Mouse (Mus musculus) splenic B cell, adult 2 months (primary cell): ENCODE measurements around the gene Pdpr.
"Not testable (repeated sequence)": the region's sequence is repeated elsewhere in the genome, so short reads cannot be mapped to it uniquely, and the experiment has no call there.

ENCODE experiments used
- DNase-seq: peaks from one replicate; pipeline ENCODE4 v3.0.0-alpha.2; 2011; ENCODE audit warnings: low read depth, low spot score
- H3K27me3 ChIP-seq: 2 replicates; pipeline ENCODE4 v1.6.1; 2012; ENCODE audit warnings: mild to moderate bottlenecking, low read length, moderate library complexity, mixed read lengths; ENCODE audit not compliant: control insufficient read depth, poor library complexity, insufficient read depth, severe bottlenecking
- H3K36me3 ChIP-seq: 2 replicates; pipeline ENCODE4 v1.6.1; 2012; ENCODE audit warnings: mild to moderate bottlenecking, low read length, moderate library complexity, mixed read lengths; ENCODE audit not compliant: control insufficient read depth, poor library complexity, insufficient read depth, severe bottlenecking

Gene Pdpr

DNA sequence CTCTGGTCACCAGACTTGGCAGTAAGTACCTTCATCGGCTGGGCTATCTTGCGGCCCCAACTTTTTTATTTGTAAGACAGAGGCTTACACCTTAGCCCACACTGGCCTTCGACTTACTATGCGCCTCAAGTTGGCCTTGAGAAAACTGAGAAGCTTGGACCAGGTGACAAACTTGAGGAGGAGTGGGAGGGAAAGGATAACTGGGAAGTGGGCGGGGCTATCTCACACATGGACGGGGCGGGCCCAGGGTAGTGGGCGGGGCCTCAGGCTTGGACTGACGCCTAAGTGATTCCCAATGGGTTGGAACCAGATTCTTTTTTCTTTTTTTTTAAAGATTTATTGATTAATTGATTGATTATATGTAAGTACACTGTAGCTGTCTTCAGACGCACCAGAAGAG is 27.0 kb upstream of the Pdpr start:
- Histone ChIP-seq H3K27me3 (no peaks in the 10 kb centered on the region), H3K36me3 (no peaks in the 10 kb centered on the region; the same call in 1 of the 2 replicates)
- DNase-seq: no peak

DNA sequence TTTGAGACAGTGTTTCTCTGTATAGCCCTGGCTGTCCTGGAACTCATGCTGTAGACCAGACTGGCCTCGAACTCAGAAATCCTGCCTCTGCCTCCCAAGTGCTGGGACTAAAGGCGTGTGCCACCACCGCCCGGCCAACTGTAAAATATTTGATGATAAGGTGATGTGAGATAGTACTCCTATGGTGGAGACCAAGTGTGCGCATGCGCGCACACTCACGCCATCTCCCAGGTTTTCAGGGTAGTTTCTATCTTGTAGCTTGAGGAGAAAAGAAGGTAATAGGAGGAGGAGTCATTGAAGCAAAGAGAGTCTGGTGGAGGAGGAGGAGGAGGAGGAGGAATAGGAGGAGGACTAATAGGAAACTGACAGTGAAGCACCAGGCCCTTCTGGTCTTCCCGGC is 25.8 kb upstream of the Pdpr start:
- not testable (repeated sequence) for H3K27me3 ChIP-seq, H3K36me3 ChIP-seq, DNase-seq

DNA sequence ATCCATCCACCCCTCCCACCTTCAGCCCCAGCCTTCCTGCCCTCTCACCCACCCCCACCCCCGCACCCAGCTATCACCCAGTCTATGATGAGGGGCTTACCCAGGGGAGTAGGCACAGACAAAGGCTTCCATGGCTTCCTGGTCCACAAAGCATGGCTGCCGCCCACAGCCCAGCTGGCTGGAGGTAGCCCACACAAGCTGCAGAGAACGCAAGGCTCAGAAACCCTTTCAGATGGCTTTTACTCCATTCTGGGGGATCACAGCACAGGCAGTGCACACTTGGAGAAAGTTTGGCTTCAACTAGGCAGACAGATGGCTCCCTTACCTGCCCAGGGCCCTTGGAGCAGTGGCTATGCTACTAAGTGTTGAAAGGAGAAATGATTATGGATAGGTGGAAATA is 18.5 kb upstream of the Pdpr start:
- Histone ChIP-seq H3K36me3 (no peaks in the 10 kb centered on the region), H3K27me3 (no peaks in the 10 kb centered on the region)
- DNase-seq: no peak

DNA sequence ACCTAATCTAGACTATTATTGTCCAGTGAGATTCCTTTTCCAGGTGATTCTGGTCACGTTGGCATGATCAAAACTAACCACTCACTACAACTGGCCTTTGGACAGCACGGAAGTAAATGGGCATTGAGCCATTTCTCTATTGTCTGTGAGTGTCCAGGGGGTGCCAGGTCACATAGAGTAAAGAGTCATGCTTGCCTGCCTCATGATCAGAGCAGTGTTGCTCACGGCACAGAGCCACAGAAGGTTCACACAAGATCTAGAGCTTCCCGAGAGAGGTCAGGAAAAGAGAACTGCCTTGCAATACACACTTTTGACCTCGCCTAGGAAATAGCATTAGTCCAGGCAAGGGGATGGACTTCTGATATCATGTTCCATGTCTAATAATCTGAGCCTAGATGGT is 15.0 kb upstream of the Pdpr start:
- no peak for DNase-seq
- no peaks in the 10 kb centered on the region for H3K27me3 ChIP-seq
- H3K36me3 ChIP-seq: no peaks in the 10 kb centered on the region

DNA sequence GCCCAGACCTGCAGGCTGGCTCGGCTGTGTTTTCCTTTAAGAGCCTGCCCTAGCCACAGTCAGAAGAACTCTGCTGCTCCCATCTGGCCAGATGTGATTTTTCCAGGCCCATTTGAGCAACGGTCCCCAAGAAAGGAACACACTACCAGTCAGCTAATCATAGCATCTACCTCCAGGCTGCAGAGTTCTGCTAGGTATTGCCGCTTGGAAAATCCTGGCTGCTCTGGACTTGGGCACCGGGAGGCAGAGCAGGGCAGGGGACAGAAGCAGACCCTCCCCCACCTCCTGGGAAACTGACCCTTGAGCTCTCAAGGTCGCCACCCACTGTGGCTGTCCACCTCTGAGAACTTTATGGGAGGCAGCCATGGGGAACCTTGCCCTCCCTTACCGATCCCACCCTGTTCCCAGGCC is 14.6 kb upstream of the Pdpr start:
- DNase-seq: no peak
- H3K27me3 ChIP-seq: no peaks in the 10 kb centered on the region
- H3K36me3 ChIP-seq: no peaks in the 10 kb centered on the region

DNA sequence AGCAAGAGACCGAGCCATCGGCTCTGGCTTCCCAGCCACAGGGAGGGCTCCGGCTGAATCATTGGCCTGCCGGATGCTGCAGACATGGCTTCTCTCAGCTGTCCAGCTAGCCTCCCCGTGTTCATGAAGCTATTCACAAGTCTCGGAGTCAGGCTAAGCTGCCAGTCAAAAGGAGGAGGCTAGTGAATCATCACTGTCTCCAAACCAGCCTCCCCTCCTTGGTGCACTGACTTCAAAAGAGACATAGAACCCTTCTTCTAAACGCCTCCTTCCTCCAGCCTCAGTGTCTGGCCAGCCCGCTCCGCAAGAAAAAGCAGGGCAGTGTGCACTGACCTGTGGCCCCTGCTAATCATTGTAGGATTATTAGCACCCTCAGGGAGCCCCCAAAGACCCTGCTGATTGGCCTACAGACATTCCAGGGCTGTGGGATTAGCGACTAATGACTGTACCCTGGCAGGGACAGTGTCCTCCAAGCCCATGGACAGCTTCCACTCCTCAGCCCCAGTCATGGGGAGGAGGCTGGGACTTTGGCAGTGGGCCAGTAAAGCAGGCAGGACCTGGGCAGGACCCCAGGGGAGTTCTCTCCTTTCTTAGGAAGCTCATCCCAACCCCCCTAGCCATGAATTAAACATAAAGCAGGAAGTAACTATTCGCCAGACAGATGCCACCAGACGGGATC is 12.7 kb upstream of the Pdpr start:
- Histone ChIP-seq H3K36me3 (no peaks in the 10 kb centered on the region), H3K27me3 (no peaks in the 10 kb centered on the region)
- DNase-seq: no peak

DNA sequence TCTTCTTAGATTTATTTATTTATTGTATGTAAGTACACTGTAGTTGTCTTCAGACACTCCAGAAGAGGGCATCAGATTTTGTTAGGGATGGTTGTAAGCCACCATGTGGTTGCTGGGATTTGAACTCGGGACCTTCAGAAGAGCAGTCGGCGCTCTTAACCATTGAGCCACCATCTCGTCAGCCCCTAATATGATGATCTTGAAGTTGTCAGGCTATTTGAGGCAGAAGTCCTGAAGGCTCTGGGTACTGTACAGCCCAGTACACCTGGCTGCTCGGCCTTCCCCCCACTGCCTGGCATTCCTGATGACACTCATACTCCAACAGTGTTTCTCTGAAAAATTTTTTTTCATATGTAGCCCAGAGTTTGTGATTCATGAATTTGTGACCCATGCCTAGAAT is 10.5 kb upstream of the Pdpr start:
- H3K27me3 ChIP-seq, H3K36me3 ChIP-seq, DNase-seq: not testable (repeated sequence)

DNA sequence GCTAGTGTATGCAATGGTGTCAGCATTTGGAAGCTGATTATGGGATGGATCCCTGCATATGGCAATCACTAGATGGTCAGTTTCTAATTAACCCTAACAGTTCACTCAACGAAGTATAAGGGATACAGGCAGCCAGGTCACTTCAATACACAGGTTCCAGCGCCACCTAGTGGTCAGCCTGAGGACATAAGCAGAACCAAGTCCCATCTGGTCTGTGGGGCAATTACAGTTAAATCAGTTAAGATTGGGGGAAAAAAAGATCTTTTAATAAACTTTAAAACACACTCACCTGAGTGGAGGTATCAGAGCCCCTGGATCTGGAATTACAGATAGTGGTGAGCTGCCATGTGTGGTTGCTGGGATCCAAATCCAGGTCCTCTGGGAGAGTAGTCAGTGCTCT is 4.3 kb upstream of the Pdpr start:
- no peaks in the 10 kb centered on the region for H3K27me3 ChIP-seq
- H3K36me3 ChIP-seq: no peaks in the 10 kb centered on the region

DNA sequence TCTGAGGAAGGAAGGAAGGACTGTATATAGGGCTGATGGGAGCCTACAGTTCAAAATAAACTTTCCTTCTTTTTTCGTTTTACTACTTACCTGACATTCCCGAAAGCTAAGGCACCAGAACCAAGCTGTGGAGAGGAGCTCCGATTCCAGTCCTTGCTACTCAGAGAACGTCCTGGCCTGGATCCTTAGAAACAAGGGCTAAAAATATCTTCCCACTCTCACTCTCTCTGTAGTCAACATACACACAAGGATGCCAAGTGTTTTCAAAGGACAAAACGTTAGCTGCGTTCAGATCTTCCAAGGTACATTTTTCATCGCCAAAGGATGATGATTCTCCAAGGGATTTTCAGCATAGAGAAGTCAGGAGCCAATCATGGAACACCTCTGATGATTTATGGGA is 2.7 kb upstream of the Pdpr start:
- Histone ChIP-seq H3K36me3 (no peaks in the 10 kb centered on the region), H3K27me3 (no peaks in the 10 kb centered on the region)
- no peak for DNase-seq

More for the DNA sequence above, 4.3 kb upstream of the Pdpr start:
- peak; percentile 87 for DNase-seq

DNA sequence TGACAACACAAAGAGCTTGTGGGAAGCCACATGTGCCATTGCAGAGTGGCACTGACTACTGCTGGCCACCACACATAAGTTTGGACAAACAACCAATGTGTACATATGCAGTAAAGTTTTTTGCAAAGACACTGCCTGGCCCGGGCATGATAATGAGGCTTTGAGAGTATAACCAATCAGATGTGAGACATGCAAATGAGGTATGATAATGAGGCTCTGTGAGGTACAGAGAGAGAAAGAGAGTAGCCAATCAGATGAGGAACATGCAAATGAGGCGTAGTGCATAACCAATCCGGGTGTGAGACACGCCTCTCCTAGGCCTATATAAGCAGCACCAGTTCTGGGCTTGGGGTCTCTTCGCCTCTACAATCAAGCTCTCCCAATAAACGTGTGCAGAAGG is 2.1 kb upstream of the Pdpr start, which contains the start of gene Clec18a:
Clec18a (minus strand) TSS at position 101 of the 400 bp plus-strand sequence.
- H3K27me3 ChIP-seq, DNase-seq, H3K36me3 ChIP-seq: not testable (repeated sequence)

DNA sequence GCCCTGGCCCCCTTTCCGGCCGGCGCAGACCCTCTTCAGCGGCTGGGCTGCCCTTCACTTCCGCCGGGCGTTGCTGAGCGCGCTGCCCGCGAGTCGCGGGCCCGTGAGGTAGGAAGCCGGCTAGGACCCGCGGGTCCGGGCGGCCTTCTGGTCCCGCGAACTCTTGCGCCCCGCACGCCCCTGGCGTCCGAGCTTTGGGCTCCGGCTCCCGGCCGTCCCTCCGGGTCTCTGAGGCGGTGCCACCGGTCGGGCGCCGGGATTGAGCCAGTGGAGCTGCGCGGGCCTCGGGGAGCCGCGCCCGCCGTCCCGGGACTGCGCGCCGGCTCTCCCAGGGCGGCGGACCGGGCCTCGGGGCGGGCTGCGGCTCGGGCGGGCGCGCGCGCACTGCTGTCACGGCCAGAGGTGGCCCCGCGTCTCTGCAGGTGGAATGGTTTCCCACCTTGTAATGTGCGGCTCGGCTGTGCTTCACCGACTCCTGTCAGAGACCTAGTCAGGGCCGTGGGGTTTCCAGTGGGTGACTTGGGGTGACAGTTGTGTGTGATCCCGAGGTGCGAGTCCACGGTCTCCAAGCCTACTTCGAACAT is 381 bp downstream of the Pdpr start:
- not testable (repeated sequence) for H3K36me3 ChIP-seq, H3K27me3 ChIP-seq
- peak; percentile 39 for DNase-seq

DNA sequence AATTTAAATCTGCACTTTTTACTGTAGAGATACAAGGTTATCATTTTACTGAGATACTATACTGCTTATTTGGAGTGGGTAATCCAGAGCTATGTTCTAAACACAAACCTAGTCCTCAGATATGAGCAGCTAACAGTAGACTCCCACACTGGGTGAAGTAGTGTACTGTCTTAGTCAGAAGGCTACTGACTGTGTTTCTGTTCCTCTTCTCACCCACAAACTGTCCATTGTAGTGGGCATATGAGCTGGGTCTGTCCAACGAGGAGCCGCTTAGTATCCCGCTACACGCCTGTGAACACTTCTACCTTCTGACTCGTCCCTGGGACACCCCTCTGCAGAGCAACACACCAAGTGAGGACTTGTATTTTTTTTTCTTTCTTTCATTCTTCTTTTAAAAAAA is 20.5 kb downstream of the Pdpr start:
- DNase-seq: no peak
- no peaks in the 10 kb centered on the region for H3K27me3 ChIP-seq
- peaks cover 6% of the 10 kb centered on the region for H3K36me3 ChIP-seq

DNA sequence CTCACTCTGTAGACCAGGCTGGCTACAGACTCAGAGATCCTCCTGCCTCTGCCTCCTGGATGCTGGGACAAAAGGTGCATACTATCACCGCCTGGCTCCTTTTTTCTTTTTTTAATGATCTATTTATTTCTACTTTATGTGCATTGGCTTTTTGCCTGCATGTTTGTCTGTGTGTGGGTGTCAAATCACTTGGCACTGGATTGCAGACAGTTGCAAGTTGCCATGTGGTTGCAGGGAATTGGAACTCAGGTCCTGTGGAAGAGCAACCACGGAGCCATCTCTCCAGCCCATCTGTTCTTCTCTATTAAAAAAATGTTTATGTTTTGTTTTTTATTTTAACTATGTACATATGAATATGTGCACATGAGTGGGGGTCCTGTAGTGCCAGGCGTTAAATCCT is 25.1 kb downstream of the Pdpr start:
- DNase-seq: no peak

DNA sequence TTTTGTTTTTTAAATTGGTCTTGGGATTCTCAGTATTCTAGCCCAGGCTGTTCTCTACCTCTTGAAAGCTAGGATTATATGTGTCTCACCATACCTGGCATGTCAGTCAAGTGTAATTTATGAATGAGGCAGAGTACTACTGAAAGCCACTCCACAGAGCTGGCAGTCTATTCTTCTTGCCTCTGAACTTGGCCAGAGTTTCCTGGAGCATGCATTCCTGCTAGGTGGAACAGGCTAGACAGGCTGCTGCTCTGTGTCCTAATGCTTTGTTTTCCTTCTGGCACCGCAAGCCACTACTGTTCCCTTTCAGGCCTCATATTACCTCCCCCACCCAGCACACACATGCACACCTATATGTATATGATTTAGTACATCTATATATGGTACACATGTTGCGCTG is 36.3 kb downstream of the Pdpr start:
- DNase-seq: no peak
- H3K36me3 ChIP-seq: peaks cover 4% of the 10 kb centered on the region
- H3K27me3 ChIP-seq: no peaks in the 10 kb centered on the region

More for the DNA sequence above, 25.1 kb downstream of the Pdpr start:
- Histone ChIP-seq H3K27me3 (no peaks in the 10 kb centered on the region), H3K36me3 (peaks cover 7% of the 10 kb centered on the region)

DNA sequence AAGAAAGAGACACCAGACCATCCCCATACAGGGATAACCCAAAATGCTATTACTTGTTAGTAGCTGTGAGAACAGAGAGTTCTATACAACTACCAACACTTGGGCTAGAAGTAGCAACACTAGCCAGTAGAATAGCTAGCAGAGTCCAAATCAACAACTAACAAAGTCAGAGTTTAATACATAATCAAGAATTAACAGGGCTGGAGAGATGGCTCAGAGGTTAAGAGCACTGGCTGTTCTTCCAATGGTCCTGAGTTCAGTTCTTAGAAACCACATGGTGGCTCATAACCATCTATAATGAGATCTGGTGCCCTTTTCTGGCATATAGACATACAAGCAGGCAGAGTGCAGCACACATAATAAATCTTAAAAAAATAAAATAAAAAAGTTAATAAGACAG is 48.1 kb downstream of the Pdpr start:
- DNase-seq: no peak
- H3K27me3 ChIP-seq: no peaks in the 10 kb centered on the region
- H3K36me3 ChIP-seq: no peaks in the 10 kb centered on the region
